Mouse (Mus musculus) ES-Bruce4 (cell line): Measurements from ENCODE around the gene C7.
A peak's percentile ranks its signal among the peaks of the same experiment; 100 is the strongest.

ENCODE experiments used
- CTCF ChIP-seq: IDR thresholded peaks from one replicate; pipeline ENCODE4 v1.8.1; 2011; ENCODE audit warnings: low read depth, low read length
- EP300 ChIP-seq: IDR thresholded peaks from 2 replicates; pipeline ENCODE4 v1.6.1; 2011; ENCODE audit warnings: low read depth, low read length; ENCODE audit not compliant: insufficient read depth
- POLR2A ChIP-seq: IDR thresholded peaks from one replicate; pipeline ENCODE4 v1.8.1; 2011; ENCODE audit warnings: low read length; ENCODE audit not compliant: insufficient read depth

DNA sequence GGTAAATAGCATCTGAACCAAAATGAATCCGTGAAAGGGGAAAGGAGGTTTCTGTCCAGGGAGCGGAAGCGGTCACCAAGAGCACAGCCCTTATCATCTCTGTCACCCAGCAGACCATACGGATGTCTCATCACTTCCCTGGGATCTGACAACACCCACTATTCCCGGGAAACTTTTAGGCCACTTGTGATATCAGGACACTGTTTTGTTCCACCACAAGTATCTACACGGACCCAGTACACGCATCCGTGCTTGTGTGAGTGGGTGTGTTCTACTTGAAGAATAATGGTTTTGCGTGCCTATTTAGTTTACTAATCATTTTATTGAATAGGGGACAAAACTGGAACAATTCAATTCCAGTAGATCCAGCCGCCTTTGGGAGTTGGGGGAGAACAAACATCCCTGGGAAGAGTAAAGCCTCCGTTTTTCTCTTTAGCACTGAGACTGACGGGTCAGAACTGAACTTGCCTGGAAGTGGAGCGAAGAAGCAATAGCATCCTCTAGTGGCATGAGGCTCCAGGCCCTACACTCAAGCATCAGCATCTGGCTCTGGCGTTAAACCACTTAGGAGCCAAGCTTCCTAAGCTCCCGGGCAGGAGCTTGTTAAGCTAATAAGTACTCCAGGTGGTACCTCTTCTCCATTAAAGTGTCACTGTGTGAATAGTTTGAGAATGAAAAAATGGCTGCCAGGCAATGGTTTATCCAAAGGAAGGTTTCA, 5.4 kb upstream of the C7 start:
- peak; percentile 89 for TF ChIP-seq CTCF
- no peak for TF ChIP-seq POLR2A
- TF ChIP-seq EP300: no peak
